Mouse (Mus musculus) cerebellum, adult 11-12 months (tissue): ENCODE measurements around the gene Amz2.

Experiments used
- DNase-seq: peaks from one replicate; pipeline ENCODE4 v3.0.0; 2022

Gene Amz2

GRCm38 (mm10) chr11:109494890-109495770, 69.4 kb downstream of the Amz2 start:
- no peak for DNase-seq

GRCm38 (mm10) chr11:109495771-109496474, 70.2 kb downstream of the Amz2 start:
- no peak for DNase-seq

- no peak for DNase-seq
Observed at GRCm38 (mm10) chr11:109496475-109496993, 70.8 kb downstream of the Amz2 start.

- no peak for DNase-seq
Observed at GRCm38 (mm10) chr11:109496996-109497714, 71.4 kb downstream of the Amz2 start.

- no peak for DNase-seq
Observed at GRCm38 (mm10) chr11:109497990-109498389, 72.2 kb downstream of the Amz2 start.

- peak; percentile 84 for DNase-seq
Observed at GRCm38 (mm10) chr11:109500206-109500605, 74.5 kb downstream of the Amz2 start.
